Mouse (Mus musculus) stomach, embryonic 15.5 days (tissue): ENCODE results near the gene Camk1d. TPM values are rescaled to one million over a fixed set of nuclear protein-coding genes. Genes with fewer than 3 reads are reported as not detected.
"Not testable (repeated sequence)": the region's sequence is repeated elsewhere in the genome, so short reads cannot be mapped to it uniquely, and the experiment has no call there.

ENCODE experiments used
- ATAC-seq: fragments of 200-750 bp; cut with Nextera tagmentation; 2 replicates; pipeline ENCODE4 v1.8.0; 2017; ENCODE audit warnings: low read depth, moderate number of reproducible peaks, moderate TSS enrichment; ENCODE audit not compliant: insufficient read depth, low FRiP score
- H3K27ac ChIP-seq: fragments of 300-500 bp; sonication (generic); 2 replicates; pipeline ENCODE4 v1.5.1; 2015; ENCODE audit warnings: mild to moderate bottlenecking, inconsistent platforms
- H3K27me3 ChIP-seq: fragments of 300-500 bp; sonication (generic); replicated peaks from 2 replicates; pipeline ENCODE4 v1.6.1; 2015; ENCODE audit warnings: inconsistent platforms
- H3K36me3 ChIP-seq: fragments of 300-500 bp; sonication (generic); 2 replicates; pipeline ENCODE4 v1.6.1; 2015; ENCODE audit warnings: inconsistent platforms
- H3K4me1 ChIP-seq: fragments of 300-500 bp; sonication (generic); 2 replicates; pipeline ENCODE4 v1.6.1; 2015; ENCODE audit warnings: inconsistent platforms
- H3K4me2 ChIP-seq: fragments of 300-500 bp; sonication (generic); 2 replicates; pipeline ENCODE4 v1.6.1; 2015; ENCODE audit warnings: mild to moderate bottlenecking, inconsistent platforms
- H3K4me3 ChIP-seq: fragments of 300-500 bp; sonication (generic); replicated peaks from 2 replicates; pipeline ENCODE4 v1.5.1; 2015; ENCODE audit warnings: inconsistent platforms
- H3K9ac ChIP-seq: fragments of 300-500 bp; sonication (generic); 2 replicates; pipeline ENCODE4 v1.6.1; 2015; ENCODE audit warnings: inconsistent platforms
- H3K9me3 ChIP-seq: fragments of 300-500 bp; sonication (generic); 2 replicates; pipeline ENCODE4 v1.6.1; 2016; ENCODE audit warnings: inconsistent platforms
- WGBS: fragments of 180-500 bp; shearing (Covaris S2); methylation state at CpG from one replicate; pipeline ENCODE4 v1.1.7; 2015; 5-methylcytosine and 5-hydroxymethylcytosine counted together
- polyA plus RNA-seq: library from polyadenylated mRNA; unstranded; fragments of >200 nt; fragmentation: Nextera tagmentation; extraction: Ambion mirVana; gene quantifications from 2 replicates; pipeline ENCODE4 v1.2.1, GENCODE M21; 2015

Camk1d gene
- polyA plus RNA-seq, 1 experiment from 2014 or later, result 18.4 TPM

- Histone ChIP-seq H3K4me1 (no peaks in the 10 kb centered on the region), H3K4me2 (no peak overlapping the region), H3K9me3 (no peaks in the 10 kb centered on the region), H3K27ac (no peak overlapping the region), H3K9ac (no peak overlapping the region), H3K4me3 (no peak overlapping the region), H3K36me3 (no peaks in the 10 kb centered on the region), H3K27me3 (no peaks in the 10 kb centered on the region)
- ATAC-seq, result no peak
Observed at GRCm38 (mm10) chr2:5295098-5295497, 419.2 kb downstream of the Camk1d start.

GRCm38 (mm10) chr2:5294451-5294850, 419.9 kb downstream of the Camk1d start:
- H3K4me2 ChIP-seq, result no peak overlapping the region
- H3K9ac ChIP-seq, result no peak overlapping the region
- H3K4me3 ChIP-seq, result no peak overlapping the region
- H3K27me3 ChIP-seq, result no peaks in the 10 kb centered on the region
- ATAC-seq, result no peak
- H3K36me3 ChIP-seq, result no peaks in the 10 kb centered on the region
- H3K9me3 ChIP-seq, result no peaks in the 10 kb centered on the region
- no peak overlapping the region for H3K27ac ChIP-seq
- WGBS, result 75% methylated on average over 5 of the region's 5 CpGs
- no peaks in the 10 kb centered on the region for H3K4me1 ChIP-seq

- Histone ChIP-seq H3K27ac (no peak overlapping the region), H3K4me3 (no peak overlapping the region), H3K9me3 (no peaks in the 10 kb centered on the region), H3K4me2 (no peak overlapping the region), H3K9ac (no peak overlapping the region), H3K27me3 (no peaks in the 10 kb centered on the region), H3K36me3 (no peaks in the 10 kb centered on the region), H3K4me1 (peaks cover 9% of the 10 kb centered on the region; the same call in 1 of the 2 replicates)
- 57% methylated on average over 4 of the region's 4 CpGs for WGBS
- no peak for ATAC-seq
Observed at GRCm38 (mm10) chr2:5288593-5288992, 425.7 kb downstream of the Camk1d start.

- Histone ChIP-seq H3K27ac (peak overlapping the region; percentile 82; the same call in 1 of the 2 replicates), H3K9ac (no peak overlapping the region), H3K4me2 (no peak overlapping the region), H3K27me3 (no peaks in the 10 kb centered on the region), H3K4me1 (peaks cover 9% of the 10 kb centered on the region; the same call in 1 of the 2 replicates), H3K4me3 (no peak overlapping the region), H3K36me3 (no peaks in the 10 kb centered on the region), H3K9me3 (no peaks in the 10 kb centered on the region)
- WGBS, result 61% methylated on average over 3 of the region's 3 CpGs
- ATAC-seq, result no peak
Observed at GRCm38 (mm10) chr2:5287044-5287380, 427.3 kb downstream of the Camk1d start.

- Histone ChIP-seq H3K27ac (peak overlapping the region; percentile 82; the same call in 1 of the 2 replicates), H3K9ac (no peak overlapping the region), H3K36me3 (no peaks in the 10 kb centered on the region), H3K4me2 (no peak overlapping the region), H3K27me3 (no peaks in the 10 kb centered on the region), H3K9me3 (no peaks in the 10 kb centered on the region), H3K4me1 (peaks cover 9% of the 10 kb centered on the region; the same call in 1 of the 2 replicates), H3K4me3 (no peak overlapping the region)
- peak; percentile 84 for ATAC-seq
- 22% methylated on average over 5 of the region's 5 CpGs for WGBS
Observed at GRCm38 (mm10) chr2:5286189-5287043, 427.9 kb downstream of the Camk1d start.

- no peak for ATAC-seq
- Histone ChIP-seq H3K4me1 (peaks cover 9% of the 10 kb centered on the region; the same call in 1 of the 2 replicates), H3K4me3 (no peak overlapping the region), H3K9me3 (no peaks in the 10 kb centered on the region), H3K36me3 (no peaks in the 10 kb centered on the region), H3K27me3 (no peaks in the 10 kb centered on the region), H3K4me2 (no peak overlapping the region), H3K9ac (no peak overlapping the region), H3K27ac (no peak overlapping the region)
- 73% methylated on average over 5 of the region's 5 CpGs for WGBS
Observed at GRCm38 (mm10) chr2:5284351-5284750, 430.0 kb downstream of the Camk1d start.

GRCm38 (mm10) chr2:5282623-5283022, 431.7 kb downstream of the Camk1d start:
- Histone ChIP-seq H3K4me3 (no peak overlapping the region), H3K4me1 (0 out of 2 replicates have a peak, but pooled peaks cover 9% of the 10 kb centered on the region), H3K36me3 (no peaks in the 10 kb centered on the region), H3K9me3 (no peaks in the 10 kb centered on the region), H3K4me2 (no peak overlapping the region), H3K27me3 (no peaks in the 10 kb centered on the region), H3K27ac (no peak overlapping the region), H3K9ac (no peak overlapping the region)
- no peak for ATAC-seq
- WGBS, result 90% methylated on average over 4 of the region's 4 CpGs

- no peak overlapping the region for H3K27ac ChIP-seq
- no peak overlapping the region for H3K9ac ChIP-seq
- H3K27me3 ChIP-seq, result no peaks in the 10 kb centered on the region
- no peaks in the 10 kb centered on the region for H3K36me3 ChIP-seq
- H3K4me3 ChIP-seq, result no peak overlapping the region
- H3K4me2 ChIP-seq, result no peak overlapping the region
- WGBS, result 49% methylated on average over 2 of the region's 2 CpGs
- no peaks in the 10 kb centered on the region for H3K4me1 ChIP-seq
- H3K9me3 ChIP-seq, result no peaks in the 10 kb centered on the region
- no peak for ATAC-seq
Observed at GRCm38 (mm10) chr2:5267980-5268379, 446.3 kb downstream of the Camk1d start.

- Histone ChIP-seq H3K9ac (no peak overlapping the region), H3K4me1 (no peaks in the 10 kb centered on the region), H3K4me2 (no peak overlapping the region), H3K27ac (no peak overlapping the region), H3K4me3 (no peak overlapping the region), H3K9me3 (no peaks in the 10 kb centered on the region), H3K27me3 (no peaks in the 10 kb centered on the region), H3K36me3 (no peaks in the 10 kb centered on the region)
- no peak for ATAC-seq
- WGBS, result 88% methylated on average over 2 of the region's 2 CpGs
Observed at GRCm38 (mm10) chr2:5262279-5262678, 452.0 kb downstream of the Camk1d start.

GRCm38 (mm10) chr2:5258250-5258649, 456.1 kb downstream of the Camk1d start:
- 77% methylated on average over 3 of the region's 3 CpGs for WGBS
- no peak overlapping the region for H3K4me2 ChIP-seq

GRCm38 (mm10) chr2:5249969-5250368, 464.3 kb downstream of the Camk1d start:
- no peaks in the 10 kb centered on the region for H3K4me1 ChIP-seq
- H3K9ac ChIP-seq, result no peak overlapping the region
- no peak overlapping the region for H3K4me3 ChIP-seq
- WGBS, result 44% methylated on average over 12 of the region's 12 CpGs
- ATAC-seq, result no peak
- no peaks in the 10 kb centered on the region for H3K9me3 ChIP-seq
- no peak overlapping the region for H3K4me2 ChIP-seq
- no peaks in the 10 kb centered on the region for H3K36me3 ChIP-seq
- H3K27me3 ChIP-seq, result no peaks in the 10 kb centered on the region
- H3K27ac ChIP-seq, result 0 out of 2 replicates have a peak overlapping the region, but pooled peaks have one; percentile 16

More at GRCm38 (mm10) chr2:5258250-5258649, 456.1 kb downstream of the Camk1d start:
- no peaks in the 10 kb centered on the region for H3K36me3 ChIP-seq
- H3K9ac ChIP-seq, result no peak overlapping the region
- no peak overlapping the region for H3K4me3 ChIP-seq
- no peaks in the 10 kb centered on the region for H3K27me3 ChIP-seq
- H3K27ac ChIP-seq, result no peak overlapping the region
- H3K4me1 ChIP-seq, result no peaks in the 10 kb centered on the region
- no peak for ATAC-seq
- H3K9me3 ChIP-seq, result no peaks in the 10 kb centered on the region

GRCm38 (mm10) chr2:5249199-5249598, 465.1 kb downstream of the Camk1d start:
- WGBS, result 93% methylated on average over 6 of the region's 6 CpGs
- not testable (repeated sequence) for H3K36me3 ChIP-seq, ATAC-seq, H3K4me1 ChIP-seq, H3K27me3 ChIP-seq, H3K4me2 ChIP-seq, H3K9ac ChIP-seq, H3K27ac ChIP-seq, H3K9me3 ChIP-seq, H3K4me3 ChIP-seq
